Mouse (Mus musculus): ENCODE data around the gene Plppr2. TPM values are rescaled to one million over a fixed set of nuclear protein-coding genes. Genes with fewer than 3 reads are reported as not detected.

Plppr2 gene
- polyA plus RNA-seq, 1 experiment = 3.1 TPM

DNA sequence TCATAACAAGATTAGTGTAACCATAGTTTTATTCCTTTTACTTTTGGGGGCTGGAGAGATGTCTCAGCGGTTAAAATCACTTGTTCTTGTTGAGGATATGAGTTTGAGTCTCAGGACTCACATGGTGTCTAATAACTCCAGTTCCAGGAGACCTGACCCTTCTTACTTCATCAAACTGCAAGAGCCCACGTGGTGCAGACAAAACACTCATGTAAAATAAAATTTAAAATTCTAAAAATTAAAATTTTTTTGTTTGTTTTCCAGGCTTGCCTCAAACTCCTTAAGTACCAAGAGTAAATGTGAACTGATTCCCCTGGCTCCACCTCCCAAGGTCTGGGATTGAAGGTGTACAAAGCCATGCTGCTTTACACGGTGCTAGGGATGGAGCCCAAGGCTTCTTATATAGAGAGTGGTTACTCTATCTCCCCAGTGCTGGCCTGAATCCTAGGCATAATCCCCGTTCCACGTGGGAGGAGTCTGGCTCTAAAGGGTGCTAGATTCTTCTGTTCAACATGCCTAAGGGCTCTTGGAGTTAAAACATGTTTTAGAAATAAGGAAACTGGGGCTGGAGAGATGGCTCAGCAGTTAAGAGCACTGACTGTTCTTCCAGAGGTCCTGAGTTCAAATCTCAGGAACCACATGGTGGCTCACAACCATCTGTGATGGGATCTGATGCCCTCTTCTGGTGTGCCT lies 18.0 kb upstream of the Plppr2 start:
- H3K36me3 ChIP-seq (replicated peaks; ENCODE audit: low read length) = peaks cover 26% of the 10 kb centered on the region
- peaks cover 62% of the 10 kb centered on the region for H3K4me1 ChIP-seq
- H3K27me3 ChIP-seq (replicated peaks) = peaks cover 9% of the 10 kb centered on the region
- no peak for TF ChIP-seq GATA1 (IDR thresholded peaks at IDR 0.05; ENCODE audit: borderline replicate concordance, low read length)
- no peak for TF ChIP-seq FLI1 (IDR thresholded peaks at IDR 0.05; ENCODE audit: low read length)
- no peaks in the 10 kb centered on the region for H3K9me3 ChIP-seq
- H3K4me3 ChIP-seq (replicated peaks) = peak overlapping the region; percentile 98

GRCm38 (mm10) chr9:21923036-21923435 lies 13.8 kb upstream of the Plppr2 start:
- H3K27me3 ChIP-seq (replicated peaks) = no peaks in the 10 kb centered on the region
- H3K4me3 ChIP-seq (replicated peaks) = no peak overlapping the region
- H3K4me1 ChIP-seq = peaks cover 79% of the 10 kb centered on the region
- H3K36me3 ChIP-seq (replicated peaks; ENCODE audit: low read length) = peaks cover 15% of the 10 kb centered on the region
- no peak for TF ChIP-seq FLI1 (IDR thresholded peaks at IDR 0.05; ENCODE audit: low read length)
- no peak for TF ChIP-seq GATA1 (IDR thresholded peaks at IDR 0.05; ENCODE audit: borderline replicate concordance, low read length)
- no peaks in the 10 kb centered on the region for H3K9me3 ChIP-seq

DNA sequence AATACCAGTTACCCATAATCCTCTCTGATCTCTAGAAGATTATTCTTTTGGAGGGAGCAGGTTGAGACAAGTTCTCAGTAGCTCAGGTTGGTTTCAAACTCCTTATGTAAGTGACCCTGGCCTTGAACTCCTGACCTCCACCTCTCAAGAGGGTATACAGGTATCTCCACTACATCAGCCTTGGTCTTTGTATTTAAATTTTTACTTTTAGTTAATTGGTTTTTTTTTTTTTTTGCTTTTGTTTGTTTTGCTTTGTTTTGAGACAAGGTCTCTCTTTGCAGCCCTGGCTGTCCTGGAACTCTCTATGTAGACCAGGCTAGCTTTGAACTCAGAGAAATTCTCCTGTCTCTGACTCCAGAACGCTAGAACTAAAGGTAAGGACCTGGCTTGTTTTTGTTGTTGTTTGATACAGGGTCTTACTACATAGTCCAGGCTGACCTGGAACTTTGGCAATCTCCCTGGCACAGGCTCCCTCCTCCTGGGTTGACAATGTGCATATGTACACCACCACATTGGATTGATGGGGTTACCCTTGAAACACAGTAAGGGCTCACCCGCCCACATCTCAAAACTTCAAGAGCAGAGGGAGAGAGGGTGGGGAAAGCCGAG lies 13.2 kb upstream of the Plppr2 start:
- Histone ChIP-seq H3K9me3 (no peaks in the 10 kb centered on the region), H3K4me3 (replicated peaks) (peak overlapping the region; percentile 73), H3K4me1 (peaks cover 73% of the 10 kb centered on the region), H3K27me3 (replicated peaks) (no peaks in the 10 kb centered on the region), H3K36me3 (replicated peaks; ENCODE audit: low read length) (peaks cover 15% of the 10 kb centered on the region)
- TF ChIP-seq FLI1 (IDR thresholded peaks at IDR 0.05; ENCODE audit: low read length) (no peak), GATA1 (IDR thresholded peaks at IDR 0.05; ENCODE audit: borderline replicate concordance, low read length) (no peak)

DNA sequence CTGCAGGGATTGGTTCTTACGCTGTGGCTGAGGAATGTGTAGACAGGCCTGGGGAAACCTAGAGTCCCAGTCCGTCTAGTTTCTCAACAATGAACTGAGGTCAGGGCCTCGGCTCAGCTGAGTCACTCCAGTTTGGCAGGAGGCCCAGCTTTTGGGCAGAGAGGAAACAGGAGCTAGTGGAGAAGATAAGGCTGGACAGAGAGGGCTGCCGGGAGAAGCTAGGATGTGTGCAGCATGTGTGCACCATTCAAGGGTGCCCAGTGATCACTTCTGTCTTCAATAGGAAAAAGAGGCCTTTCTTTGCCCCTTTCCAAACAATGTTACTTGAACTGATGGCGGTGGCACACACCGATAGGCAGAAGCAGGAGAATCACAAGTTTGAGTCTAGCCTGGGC lies 12.7 kb upstream of the Plppr2 start:
- Histone ChIP-seq H3K27me3 (replicated peaks) (no peaks in the 10 kb centered on the region), H3K4me1 (peaks cover 69% of the 10 kb centered on the region), H3K9me3 (no peaks in the 10 kb centered on the region), H3K36me3 (replicated peaks; ENCODE audit: low read length) (peaks cover 15% of the 10 kb centered on the region), H3K4me3 (replicated peaks) (peak overlapping the region; percentile 73)
- TF ChIP-seq GATA1 (IDR thresholded peaks at IDR 0.05; ENCODE audit: borderline replicate concordance, low read length) (peak; percentile 91; the same call in 2 of the 3 replicates), FLI1 (IDR thresholded peaks at IDR 0.05; ENCODE audit: low read length) (no peak; the same call in 1 of the 2 replicates)

DNA sequence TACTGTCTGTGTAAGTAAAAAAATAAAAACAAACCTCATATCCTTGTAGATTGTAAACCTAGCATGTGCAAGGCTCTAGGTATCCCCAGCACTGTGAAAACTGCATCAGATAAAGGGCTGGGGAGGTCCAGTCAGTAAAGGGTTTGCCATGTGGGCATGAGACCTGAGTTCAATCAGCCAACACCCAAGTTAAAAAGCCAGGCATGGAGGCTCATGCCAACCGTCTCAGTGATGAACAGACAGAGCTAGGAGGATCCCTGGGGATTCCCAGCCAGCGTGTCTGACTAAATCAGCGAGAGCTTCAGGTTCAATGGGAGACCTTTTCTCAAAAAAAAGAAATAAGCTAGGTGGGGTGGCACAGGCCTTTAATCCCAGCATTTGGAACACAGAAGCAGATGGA lies 11.8 kb upstream of the Plppr2 start:
- Histone ChIP-seq H3K4me1 (peaks cover 69% of the 10 kb centered on the region), H3K36me3 (replicated peaks; ENCODE audit: low read length) (peaks cover 15% of the 10 kb centered on the region), H3K27me3 (replicated peaks) (peaks cover 3% of the 10 kb centered on the region), H3K4me3 (replicated peaks) (no peak overlapping the region), H3K9me3 (peaks cover 4% of the 10 kb centered on the region; the same call in 1 of the 2 replicates)
- TF ChIP-seq FLI1 (IDR thresholded peaks at IDR 0.05; ENCODE audit: low read length) (no peak), GATA1 (IDR thresholded peaks at IDR 0.05; ENCODE audit: borderline replicate concordance, low read length) (no peak)

DNA sequence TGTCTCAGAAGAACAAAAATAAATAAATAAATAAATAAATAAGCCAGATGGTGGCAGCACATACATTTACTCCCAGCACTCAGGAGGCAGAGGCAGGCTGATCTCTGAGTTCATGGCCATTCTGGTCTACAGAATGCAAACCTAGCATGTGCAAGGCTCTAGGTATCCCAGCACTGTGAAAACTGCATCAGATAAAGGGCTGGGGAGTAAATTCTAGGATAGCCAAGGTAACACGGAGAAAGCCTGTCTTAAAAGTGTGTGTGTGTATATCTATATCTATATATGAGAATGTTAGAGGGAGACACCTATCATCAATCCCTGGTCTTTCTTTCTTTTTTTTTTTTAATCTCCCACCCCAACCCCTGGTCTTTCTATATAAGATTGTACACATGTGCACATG lies 11.3 kb upstream of the Plppr2 start:
- Histone ChIP-seq H3K9me3 (peaks cover 4% of the 10 kb centered on the region; the same call in 1 of the 2 replicates), H3K36me3 (replicated peaks; ENCODE audit: low read length) (peaks cover 15% of the 10 kb centered on the region), H3K4me3 (replicated peaks) (no peak overlapping the region), H3K4me1 (peaks cover 68% of the 10 kb centered on the region), H3K27me3 (replicated peaks) (peaks cover 3% of the 10 kb centered on the region)
- TF ChIP-seq FLI1 (IDR thresholded peaks at IDR 0.05; ENCODE audit: low read length) (no peak), GATA1 (IDR thresholded peaks at IDR 0.05; ENCODE audit: borderline replicate concordance, low read length) (no peak)

DNA sequence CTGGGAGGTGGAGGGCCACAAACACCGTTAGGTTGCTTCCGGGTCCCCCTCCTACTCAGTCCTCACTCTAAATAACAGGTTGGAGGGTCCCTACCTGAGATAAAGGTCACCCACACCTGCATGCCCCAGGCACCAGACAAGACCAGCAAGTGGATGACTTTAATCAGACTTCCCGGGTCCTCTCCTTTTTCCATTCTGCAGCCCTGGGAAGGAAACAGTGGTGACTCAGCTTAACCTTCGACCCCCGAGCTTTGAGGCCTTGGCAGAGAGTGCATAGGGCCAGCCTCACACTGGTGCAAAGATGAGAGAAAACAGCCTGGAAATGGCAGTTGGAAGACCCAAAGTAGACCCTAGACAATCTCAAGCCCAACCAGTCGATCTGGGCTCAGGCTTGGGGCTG lies 10.7 kb upstream of the Plppr2 start:
- Histone ChIP-seq H3K4me1 (peaks cover 62% of the 10 kb centered on the region), H3K9me3 (peaks cover 4% of the 10 kb centered on the region; the same call in 1 of the 2 replicates), H3K36me3 (replicated peaks; ENCODE audit: low read length) (peaks cover 15% of the 10 kb centered on the region), H3K4me3 (replicated peaks) (peak overlapping the region; percentile 91), H3K27me3 (replicated peaks) (peaks cover 6% of the 10 kb centered on the region)
- TF ChIP-seq GATA1 (IDR thresholded peaks at IDR 0.05; ENCODE audit: borderline replicate concordance, low read length) (no peak), FLI1 (IDR thresholded peaks at IDR 0.05; ENCODE audit: low read length) (no peak)

- peaks cover 4% of the 10 kb centered on the region; the same call in 1 of the 2 replicates for H3K9me3 ChIP-seq
- H3K4me3 ChIP-seq (replicated peaks) = peak overlapping the region; percentile 91
- H3K36me3 ChIP-seq (replicated peaks; ENCODE audit: low read length) = peaks cover 15% of the 10 kb centered on the region
- peaks cover 11% of the 10 kb centered on the region for H3K27me3 ChIP-seq (replicated peaks)
- TF ChIP-seq GATA1 (IDR thresholded peaks at IDR 0.05; ENCODE audit: borderline replicate concordance, low read length) (no peak), FLI1 (IDR thresholded peaks at IDR 0.05; ENCODE audit: low read length) (no peak)
- H3K4me1 ChIP-seq = peaks cover 61% of the 10 kb centered on the region
Observed at GRCm38 (mm10) chr9:21926784-21927183, 10.0 kb upstream of the Plppr2 start.

DNA sequence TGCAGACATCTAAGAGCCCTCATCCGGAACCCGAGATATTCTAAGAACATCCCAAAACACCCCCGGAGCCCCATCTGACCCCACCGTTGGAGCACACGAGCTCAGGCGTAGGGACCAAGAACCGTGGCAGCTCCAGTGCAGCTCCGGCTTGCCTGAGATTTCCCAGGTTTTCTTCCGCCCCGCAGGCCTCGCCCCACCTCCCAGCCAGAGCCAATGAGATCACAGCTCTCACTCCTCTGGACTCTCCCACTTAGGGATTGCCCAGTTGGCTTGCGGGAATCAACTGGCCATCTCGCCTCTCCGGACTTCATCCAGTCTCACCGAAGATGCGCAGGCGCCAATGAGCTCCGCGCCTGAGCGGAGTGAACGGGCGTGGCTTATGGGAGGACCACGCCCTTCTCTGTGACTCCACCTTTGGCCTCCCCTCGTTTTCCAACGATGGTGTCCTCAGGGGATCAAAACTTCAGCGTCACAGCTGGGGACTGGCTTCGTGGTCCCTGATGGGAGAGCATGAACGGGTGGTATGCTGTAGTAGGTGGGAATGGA lies 9.6 kb upstream of the Plppr2 start, which contains the start of the genes Ccdc159 and Tmem205:
Gene Ccdc159 (plus strand): TSS at position 264 of the 546 bp plus-strand sequence.
Gene Tmem205 (minus strand): TSS at position 349 of the 546 bp plus-strand sequence.
- H3K36me3 ChIP-seq (replicated peaks; ENCODE audit: low read length) = peaks cover 15% of the 10 kb centered on the region
- TF ChIP-seq FLI1 (IDR thresholded peaks at IDR 0.05; ENCODE audit: low read length) (no peak), GATA1 (IDR thresholded peaks at IDR 0.05; ENCODE audit: borderline replicate concordance, low read length) (no peak)
- H3K4me3 ChIP-seq (replicated peaks) = peak within 1 kb of the TSS; percentile 91
- peaks cover 12% of the 10 kb centered on the region for H3K27me3 ChIP-seq (replicated peaks)
- H3K9me3 ChIP-seq = peaks cover 4% of the 10 kb centered on the region; the same call in 1 of the 2 replicates
- H3K4me1 ChIP-seq = peaks cover 57% of the 10 kb centered on the region

DNA sequence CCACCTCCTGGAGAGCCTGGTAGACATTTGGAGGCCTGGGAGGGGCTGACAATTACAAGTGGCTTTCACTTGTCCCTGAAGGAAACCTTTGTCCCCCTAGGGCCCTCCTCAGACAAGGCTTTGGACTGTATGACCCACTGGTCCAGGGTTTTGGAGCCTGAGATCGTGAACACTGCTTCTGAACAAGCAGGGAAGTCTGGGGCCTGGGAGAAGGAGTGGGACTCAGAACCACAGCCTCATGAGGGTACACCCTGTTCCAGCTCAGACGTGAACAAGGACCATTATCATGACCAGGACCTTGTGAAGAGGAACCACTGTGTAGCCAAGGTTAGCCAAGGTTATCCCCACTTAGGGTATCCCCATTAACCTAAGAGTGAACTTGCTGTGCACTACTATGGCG lies 7.6 kb upstream of the Plppr2 start:
- H3K9me3 ChIP-seq = peaks cover 4% of the 10 kb centered on the region; the same call in 1 of the 2 replicates
- H3K36me3 ChIP-seq (replicated peaks; ENCODE audit: low read length) = peaks cover 9% of the 10 kb centered on the region
- no peak overlapping the region for H3K4me3 ChIP-seq (replicated peaks)
- H3K4me1 ChIP-seq = peaks cover 38% of the 10 kb centered on the region
- TF ChIP-seq GATA1 (IDR thresholded peaks at IDR 0.05; ENCODE audit: borderline replicate concordance, low read length) = no peak
- peaks cover 29% of the 10 kb centered on the region for H3K27me3 ChIP-seq (replicated peaks)

Data from megakaryocyte, embryonic 14.5 days (primary cell).